Mouse (Mus musculus) splenic B cell, adult 2 months (primary cell): ENCODE data around the gene Unkl.

Experiments
- DNase-seq: peaks from one replicate; pipeline ENCODE4 v3.0.0-alpha.2; 2011; ENCODE audit warnings: low read depth, low spot score
- H3K27me3 ChIP-seq: 2 replicates; pipeline ENCODE4 v1.6.1; 2012; ENCODE audit warnings: mild to moderate bottlenecking, low read length, moderate library complexity, mixed read lengths; ENCODE audit not compliant: control insufficient read depth, poor library complexity, insufficient read depth, severe bottlenecking
- H3K36me3 ChIP-seq: 2 replicates; pipeline ENCODE4 v1.6.1; 2012; ENCODE audit warnings: mild to moderate bottlenecking, low read length, moderate library complexity, mixed read lengths; ENCODE audit not compliant: control insufficient read depth, poor library complexity, insufficient read depth, severe bottlenecking

Gene Unkl

GRCm38 (mm10) chr17:25188150-25189031 is at the start of gene Unkl:
Unkl (plus strand) TSS chr17:25188397.
- H3K27me3 ChIP-seq, result no peaks in the 10 kb centered on the region
- DNase-seq, result peak; percentile 81
- H3K36me3 ChIP-seq, result peaks cover 1% of the 10 kb centered on the region; the same call in 1 of the 2 replicates

GRCm38 (mm10) chr17:25138803-25139202 is 49.4 kb upstream of the Unkl start:
- Histone ChIP-seq H3K27me3 (no peaks in the 10 kb centered on the region), H3K36me3 (peaks cover under 1% of the 10 kb centered on the region)
- DNase-seq, result no peak

DNA sequence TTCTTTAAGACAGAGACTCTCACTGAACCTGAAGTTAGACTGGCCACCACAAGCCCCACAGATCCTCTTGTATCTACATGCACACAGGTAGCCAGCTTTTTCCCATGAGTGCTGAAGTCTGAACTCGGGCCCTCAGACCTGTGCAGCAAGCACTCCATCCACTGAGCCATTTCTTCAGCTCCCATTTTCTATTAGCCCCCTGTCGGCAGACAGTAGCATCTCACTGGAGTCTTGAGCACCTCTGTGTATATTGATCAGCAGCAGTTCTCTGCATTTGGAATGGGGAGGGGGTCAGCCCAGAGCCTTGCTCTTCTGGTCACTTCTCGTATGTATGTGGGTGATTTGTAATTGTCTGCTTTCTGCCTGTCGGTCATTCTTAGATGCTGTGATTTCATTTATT is 48.2 kb upstream of the Unkl start:
- Histone ChIP-seq H3K27me3 (no peaks in the 10 kb centered on the region), H3K36me3 (peaks cover 2% of the 10 kb centered on the region)
- peak; percentile 24 for DNase-seq

- Histone ChIP-seq H3K36me3 (peaks cover 7% of the 10 kb centered on the region), H3K27me3 (no peaks in the 10 kb centered on the region)
- no peak for DNase-seq
Observed at GRCm38 (mm10) chr17:25162161-25162560, 26.0 kb upstream of the Unkl start, which contains the start of gene Ccdc154. Ccdc154 (plus strand) TSS chr17:25162461.

GRCm38 (mm10) chr17:25163387-25163786 is 24.8 kb upstream of the Unkl start:
- Histone ChIP-seq H3K36me3 (peaks cover 6% of the 10 kb centered on the region), H3K27me3 (no peaks in the 10 kb centered on the region)
- no peak for DNase-seq

- H3K27me3 ChIP-seq, result no peaks in the 10 kb centered on the region
- H3K36me3 ChIP-seq, result peaks cover 5% of the 10 kb centered on the region
- no peak for DNase-seq
Observed at GRCm38 (mm10) chr17:25164770-25165169, 23.4 kb upstream of the Unkl start.

- no peak for DNase-seq
- no peaks in the 10 kb centered on the region for H3K27me3 ChIP-seq
- H3K36me3 ChIP-seq, result no peaks in the 10 kb centered on the region
Observed at GRCm38 (mm10) chr17:25165970-25166671, 22.1 kb upstream of the Unkl start.

GRCm38 (mm10) chr17:25169706-25170105 is 18.5 kb upstream of the Unkl start:
- Histone ChIP-seq H3K27me3 (no peaks in the 10 kb centered on the region), H3K36me3 (no peaks in the 10 kb centered on the region)
- DNase-seq, result no peak

GRCm38 (mm10) chr17:25172558-25172957 is 15.6 kb upstream of the Unkl start:
- no peaks in the 10 kb centered on the region for H3K27me3 ChIP-seq
- DNase-seq, result no peak
- H3K36me3 ChIP-seq, result no peaks in the 10 kb centered on the region

DNA sequence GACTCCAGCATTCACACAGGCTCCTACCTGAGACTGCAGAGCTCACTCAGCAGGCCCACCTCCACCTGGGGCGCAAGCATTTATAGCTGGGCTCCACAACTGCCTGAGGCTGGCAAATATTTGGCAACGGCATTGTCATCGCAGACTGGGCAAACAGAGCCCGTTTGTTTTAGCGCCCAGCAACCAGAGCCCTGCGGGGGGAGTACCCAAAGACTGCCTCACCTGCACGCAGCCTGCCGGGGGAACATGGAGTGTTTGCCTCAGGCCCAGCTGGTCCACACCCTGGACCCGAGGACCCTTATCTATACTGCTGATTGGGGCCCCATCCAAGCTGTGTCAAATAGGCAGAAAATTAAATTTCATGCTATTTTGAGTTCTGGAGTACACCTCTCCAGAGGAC is 12.8 kb upstream of the Unkl start, which contains the start of gene Gm38655:
Gm38655 (minus strand) TSS at position 61 of the 400 bp plus-strand sequence.
- DNase-seq, result no peak
- no peaks in the 10 kb centered on the region for H3K27me3 ChIP-seq
- H3K36me3 ChIP-seq, result no peaks in the 10 kb centered on the region

DNA sequence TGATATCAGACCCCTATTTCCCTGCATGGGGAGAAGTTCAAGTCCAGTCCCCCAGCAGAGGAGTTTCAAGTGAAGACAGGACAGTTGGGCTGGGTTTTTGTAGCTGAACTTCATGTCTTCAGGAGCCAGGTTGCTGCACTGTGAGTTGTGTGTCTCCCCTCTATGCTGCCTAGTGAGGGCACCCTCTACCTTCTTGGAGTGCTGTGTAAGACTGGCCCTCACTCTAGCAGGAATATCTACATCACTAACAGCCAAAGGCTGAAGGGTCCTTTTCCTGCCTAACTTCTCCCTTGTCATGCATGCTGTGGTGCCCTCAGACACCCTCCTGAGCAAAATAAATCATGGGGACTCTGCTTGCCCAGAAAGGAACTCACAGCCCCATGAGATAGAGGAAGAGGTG is 5.0 kb upstream of the Unkl start:
- DNase-seq, result peak; percentile 27
- no peaks in the 10 kb centered on the region for H3K27me3 ChIP-seq
- no peaks in the 10 kb centered on the region for H3K36me3 ChIP-seq

DNA sequence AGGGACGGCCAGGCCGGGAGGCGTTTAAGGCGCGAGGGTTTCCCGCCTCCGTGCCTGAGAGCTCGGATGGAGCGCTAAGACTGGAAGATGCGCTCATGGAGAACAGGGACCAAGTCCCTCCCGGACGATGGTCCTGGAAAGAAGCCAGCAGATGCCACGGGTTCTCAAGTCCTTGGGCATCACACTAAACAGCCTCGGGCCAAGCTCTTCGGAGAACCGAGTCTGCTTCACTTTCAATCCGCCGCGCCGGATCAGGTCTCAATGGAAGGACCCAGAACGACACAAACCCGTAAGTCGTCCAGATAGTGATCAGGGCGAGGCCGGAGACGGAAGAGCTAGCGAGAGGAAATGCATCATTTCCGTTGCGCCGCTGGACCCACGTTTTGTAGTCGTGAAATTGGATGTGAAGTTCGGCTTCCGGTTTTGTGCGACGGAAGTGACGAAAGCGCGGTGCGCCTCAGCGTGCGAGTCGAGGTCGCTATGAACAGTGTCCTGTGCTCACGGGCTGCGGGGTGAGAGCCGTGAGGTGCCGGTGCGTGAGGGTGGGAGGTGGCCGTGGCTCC is 4.0 kb upstream of the Unkl start, which contains the start of gene BC003965:
BC003965 (plus strand) TSS at position 426 of the 563 bp plus-strand sequence.
- DNase-seq, result peak; percentile 99
- no peaks in the 10 kb centered on the region for H3K36me3 ChIP-seq
- no peaks in the 10 kb centered on the region for H3K27me3 ChIP-seq

DNA sequence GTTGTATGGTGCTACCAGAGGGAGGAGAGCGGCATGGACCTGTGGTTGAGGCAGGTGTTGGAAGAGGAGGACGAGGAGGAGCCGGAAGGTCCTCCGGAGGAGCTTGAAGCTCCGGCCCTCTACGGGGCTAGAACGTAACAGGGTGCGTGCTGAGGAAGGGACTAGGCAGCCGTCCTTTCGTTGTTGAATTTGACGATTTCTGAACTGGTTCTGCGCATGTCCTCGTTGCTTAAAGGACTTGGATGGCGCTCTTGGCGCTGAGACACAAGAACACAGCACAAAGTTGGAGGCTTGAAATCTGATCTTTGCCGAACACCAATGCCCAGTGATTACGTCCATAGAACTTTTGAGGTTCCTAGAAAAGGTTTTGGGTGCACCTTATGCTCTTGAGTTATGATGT is 3.2 kb upstream of the Unkl start:
- H3K27me3 ChIP-seq, result no peaks in the 10 kb centered on the region
- H3K36me3 ChIP-seq, result no peaks in the 10 kb centered on the region
- DNase-seq, result no peak

GRCm38 (mm10) chr17:25187784-25188149 is 430 bp upstream of the Unkl start:
- Histone ChIP-seq H3K27me3 (no peaks in the 10 kb centered on the region), H3K36me3 (no peaks in the 10 kb centered on the region)
- peak; percentile 11 for DNase-seq

DNA sequence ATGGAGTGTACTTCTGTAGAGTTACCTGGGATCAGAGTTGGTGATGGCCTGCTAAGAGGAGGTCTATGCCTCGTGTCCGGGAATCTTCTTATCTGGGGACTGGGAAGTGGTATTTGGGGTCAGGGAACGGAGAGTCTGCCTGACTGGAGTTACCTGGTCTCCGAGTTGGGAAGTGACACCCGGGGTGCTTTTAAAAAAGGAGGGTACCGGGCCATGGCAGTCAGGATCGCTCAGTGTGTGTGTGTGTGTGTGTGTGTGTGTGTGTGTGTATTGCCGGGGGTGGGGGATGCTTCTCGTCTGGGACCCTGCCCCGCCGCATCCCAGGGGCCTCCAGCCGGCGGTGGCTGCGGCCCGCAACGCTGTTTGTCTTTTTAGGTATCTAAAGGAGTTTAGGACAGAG is 894 bp downstream of the Unkl start:
- no peak for DNase-seq
- Histone ChIP-seq H3K27me3 (no peaks in the 10 kb centered on the region), H3K36me3 (peaks cover 4% of the 10 kb centered on the region; the same call in 1 of the 2 replicates)
